Mouse (Mus musculus) heart, postnatal 14 days (tissue): Measurements from ENCODE around the gene Dapk2. TPM values are rescaled to one million over a fixed set of nuclear protein-coding genes. Genes with fewer than 3 reads are reported as not detected.

Experiments
- DNase-seq, 2 experiments: peaks; one replicate each; pipeline ENCODE4 v3.0.0; 2021 to 2022
- intact Hi-C: fragments of 180-260 bp; cut with DNase I; formaldehyde crosslinking; loops from one replicate; pipeline ENCODE4 v1.15.1; 2025
- total RNA-seq, 2 experiments: library from RNA; stranded (reverse); gene quantifications; 2 replicates each; pipeline ENCODE4 v1.2.3; 2021

Dapk2 gene
- total RNA-seq, 2 experiments from 2014 or later = 6.0 to 6.5 TPM

DNA sequence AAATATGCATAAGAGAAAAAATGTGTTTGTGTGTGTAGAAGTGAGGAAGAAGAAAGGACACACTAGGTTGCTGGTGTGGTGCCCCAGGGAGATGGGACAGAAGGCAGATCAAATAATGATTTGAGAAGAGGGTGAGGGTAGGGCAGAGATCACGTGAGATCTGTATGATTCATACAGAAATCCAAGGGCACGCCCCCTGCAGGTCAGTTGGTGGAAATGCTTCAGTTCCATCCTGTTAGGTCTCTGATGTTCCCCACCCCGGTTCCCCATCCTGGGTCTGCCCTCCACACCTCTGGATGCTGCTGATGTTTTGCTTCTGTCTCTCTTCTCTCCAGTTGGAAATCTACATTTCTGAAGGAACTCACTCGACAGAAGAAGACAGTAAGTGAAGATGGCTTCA is 22.1 kb upstream of the Dapk2 start:
- intact Hi-C loops = no loop called here
- no peak for DNase-seq

DNA sequence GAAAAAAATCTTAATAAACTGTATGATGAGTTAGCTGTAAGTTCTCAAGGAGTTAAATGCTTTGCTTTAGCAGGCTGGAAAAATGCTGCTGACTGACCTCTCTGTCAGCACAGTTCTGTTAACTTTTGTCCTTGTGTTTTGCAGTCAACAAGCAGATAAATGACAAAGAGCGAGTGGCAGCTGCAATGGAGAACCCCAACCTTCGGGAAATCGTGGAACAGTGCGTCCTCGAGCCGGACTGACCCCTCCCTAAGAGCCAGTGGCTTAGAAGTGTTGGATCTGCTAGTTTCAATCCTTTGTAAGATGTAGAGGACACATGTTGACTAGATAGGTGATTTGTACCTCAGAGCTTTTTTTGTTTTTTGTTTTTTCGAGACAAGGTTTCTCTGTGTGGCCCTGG is 19.8 kb upstream of the Dapk2 start:
- intact Hi-C loops = no loop called here
- DNase-seq = no peak

DNA sequence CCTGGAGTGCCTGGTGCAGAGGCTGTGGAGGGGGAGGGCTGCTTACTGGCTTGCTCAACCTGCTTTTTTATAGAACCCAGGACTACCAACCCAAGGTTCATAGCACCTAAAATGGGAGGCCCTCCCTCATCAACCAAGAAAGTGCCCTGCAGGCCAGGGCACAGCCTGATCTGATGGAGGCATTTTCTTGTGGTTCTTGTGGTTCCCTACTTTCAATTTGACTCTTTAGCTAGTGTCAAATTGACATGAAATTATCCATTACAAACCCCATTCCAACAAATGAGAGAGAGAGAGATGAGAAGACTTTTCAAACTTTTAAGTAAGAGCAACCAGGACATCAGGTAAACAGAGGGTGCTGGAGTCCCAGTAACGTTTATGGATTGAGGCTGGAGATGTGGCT is 15.8 kb upstream of the Dapk2 start:
- no peak for DNase-seq
- intact Hi-C loops = loop anchor here (10.0 kb wide), 1 partner anchor 643 kb away; no protein-coding TSS in a partner anchor

DNA sequence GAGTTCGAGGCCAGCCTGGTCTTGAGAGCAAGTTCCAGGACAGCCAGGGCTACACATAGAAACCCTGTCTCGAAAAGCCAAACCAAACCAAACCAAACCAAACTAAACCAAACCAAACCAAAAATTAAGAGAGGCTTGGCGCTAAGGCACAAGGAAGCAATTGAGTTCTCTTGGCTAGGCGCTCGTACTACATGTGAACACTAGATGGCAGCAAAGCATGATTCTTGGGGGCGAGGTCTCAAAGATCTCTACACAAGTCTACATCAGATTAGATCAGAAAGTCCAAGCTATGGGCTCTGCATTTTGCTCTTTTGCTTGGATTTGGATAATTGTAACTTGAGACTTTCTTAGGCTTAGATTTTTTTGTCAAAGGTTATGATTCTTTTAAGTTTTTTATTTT is 13.8 kb upstream of the Dapk2 start:
- intact Hi-C loops = loop anchor here (10.0 kb wide), 1 partner anchor 641 kb away; no protein-coding TSS in a partner anchor
- DNase-seq = peak; percentile 63 to 76

DNA sequence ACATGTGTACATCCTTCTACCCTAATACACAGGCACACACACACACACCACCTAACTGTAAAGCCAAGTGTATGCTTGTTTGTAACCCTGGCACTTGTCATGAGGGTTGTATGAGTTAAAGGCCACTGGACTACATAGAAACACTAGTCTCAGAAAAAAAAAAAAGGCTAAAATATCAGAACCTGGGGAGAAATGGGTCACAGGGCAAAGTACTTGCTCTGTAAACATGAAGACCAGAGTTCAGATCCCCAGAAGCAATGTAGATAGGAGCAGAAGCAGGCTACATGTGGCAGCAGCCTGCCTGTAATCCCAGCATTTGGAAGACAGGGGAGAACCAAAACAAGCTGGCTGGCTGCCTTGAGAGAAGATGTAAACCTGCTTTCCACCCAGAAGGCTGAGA is 11.9 kb upstream of the Dapk2 start:
- intact Hi-C loops = loop anchor here (5.0 to 10.0 kb wide), 2 partner anchors 246 to 639 kb away; no protein-coding TSS in a partner anchor
- no peak for DNase-seq

DNA sequence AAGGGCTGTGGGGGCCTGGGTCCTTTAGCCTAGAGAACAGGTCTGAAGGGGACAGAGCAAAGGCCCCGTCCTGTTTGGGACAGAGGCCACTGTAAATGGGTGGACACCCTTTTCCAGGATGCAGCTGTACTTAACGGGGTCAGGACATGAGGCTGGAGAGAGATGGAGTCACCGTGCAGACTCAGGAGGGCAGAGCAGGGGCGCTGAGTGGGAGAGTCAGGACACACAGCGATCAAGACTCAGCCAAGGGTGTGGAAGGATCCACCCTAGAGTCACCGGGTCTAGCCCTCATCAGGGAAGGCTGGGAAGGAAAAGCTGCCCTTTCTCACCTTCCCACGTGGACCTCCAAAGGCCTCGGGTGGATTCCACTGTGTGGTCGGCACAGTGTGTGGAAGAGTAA is 6.0 kb upstream of the Dapk2 start:
- no peak for DNase-seq
- intact Hi-C loops = no loop called here

DNA sequence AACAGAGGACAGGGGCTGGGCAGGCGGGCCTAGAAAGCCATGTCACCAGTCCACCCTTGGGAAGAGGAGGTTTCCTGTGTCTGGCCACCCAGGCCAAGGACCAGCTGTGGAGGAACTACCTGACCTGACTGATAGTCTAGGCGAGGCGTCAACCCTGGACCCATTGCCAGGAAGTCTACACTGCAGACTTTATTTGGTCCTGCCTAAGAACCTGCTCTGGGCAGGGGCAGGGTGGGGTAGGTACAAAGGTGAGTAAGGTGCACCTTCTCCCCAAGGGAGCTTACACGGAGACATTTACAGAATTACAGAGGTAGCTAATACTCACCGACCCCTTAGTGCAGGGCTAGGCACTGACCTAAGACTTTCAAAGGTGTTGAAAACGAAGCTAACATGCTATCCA is 4.4 kb upstream of the Dapk2 start:
- DNase-seq = no peak
- intact Hi-C loops = no loop called here

DNA sequence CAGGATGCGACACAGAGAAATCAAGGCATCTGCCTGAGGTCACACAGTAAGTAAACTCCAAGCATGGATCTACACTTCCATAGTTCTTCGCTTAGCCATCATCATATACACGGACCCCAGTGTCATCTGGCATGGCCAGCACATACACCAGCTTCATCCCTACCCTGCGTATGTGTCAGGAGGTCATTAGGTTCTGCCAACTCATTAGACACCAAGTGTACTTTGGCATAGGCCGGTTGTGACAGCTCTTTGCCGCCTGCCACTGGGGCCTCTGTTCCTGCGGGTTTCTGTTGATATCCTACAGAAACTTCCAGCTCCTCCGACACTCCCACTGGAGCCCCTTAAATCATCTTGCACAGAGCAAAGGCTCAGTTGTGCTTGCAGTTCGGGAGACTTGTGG is 4.0 kb upstream of the Dapk2 start:
- intact Hi-C loops = no loop called here
- DNase-seq = no peak

DNA sequence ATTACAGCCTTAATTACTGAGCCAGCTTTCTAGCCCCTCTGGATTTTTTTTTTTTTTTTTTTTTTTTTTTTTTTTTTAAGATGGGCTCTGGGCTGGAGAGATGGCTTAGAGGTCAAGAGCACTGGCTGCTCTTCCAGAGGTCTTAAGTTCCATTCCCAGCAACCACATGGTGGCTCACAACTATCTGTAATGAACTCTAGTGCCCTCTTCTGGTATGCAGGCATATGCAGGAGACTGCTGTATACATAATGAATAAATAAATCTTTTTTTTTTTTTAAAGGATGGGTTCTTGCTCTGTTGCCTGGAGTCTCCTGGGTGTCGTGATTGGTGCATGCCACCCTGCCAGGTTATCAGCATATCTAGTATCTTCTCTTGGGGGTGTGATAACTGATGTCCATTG is 2.5 kb upstream of the Dapk2 start:
- intact Hi-C loops = loop anchor here (5.0 kb wide), 2 partner anchors 47 to 87 kb away; no protein-coding TSS in a partner anchor
- no peak for DNase-seq

DNA sequence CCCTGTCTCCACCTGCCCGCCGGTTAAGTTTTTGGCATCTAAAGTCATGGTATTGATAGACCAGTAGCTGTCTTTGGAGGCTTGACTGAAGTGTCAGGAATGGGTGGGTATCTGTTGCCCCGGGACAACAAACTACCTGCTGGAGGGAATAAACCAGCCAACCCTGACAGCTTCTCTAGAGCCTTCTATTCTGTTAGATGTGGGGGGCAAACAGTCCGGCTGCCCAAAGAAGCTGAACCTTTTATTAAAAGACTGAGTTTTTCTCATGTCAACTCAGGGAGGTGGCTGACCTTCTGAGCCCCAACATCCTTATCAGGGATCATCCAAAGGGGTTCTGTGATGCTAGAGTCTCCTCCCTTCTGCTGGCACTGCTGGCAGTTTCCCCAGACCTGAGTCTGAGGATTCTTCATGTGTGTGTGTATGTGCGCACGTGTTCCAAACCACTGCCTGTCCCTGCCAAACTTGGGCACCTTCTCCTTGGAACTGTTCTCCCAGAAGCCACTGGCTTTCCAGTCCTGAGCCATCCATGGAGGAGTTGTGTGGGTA is 935 bp downstream of the Dapk2 start:
- intact Hi-C loops = loop anchor here (1.0 to 5.0 kb wide), 4 partner anchors 43 to 193 kb away; no protein-coding TSS in a partner anchor

DNA sequence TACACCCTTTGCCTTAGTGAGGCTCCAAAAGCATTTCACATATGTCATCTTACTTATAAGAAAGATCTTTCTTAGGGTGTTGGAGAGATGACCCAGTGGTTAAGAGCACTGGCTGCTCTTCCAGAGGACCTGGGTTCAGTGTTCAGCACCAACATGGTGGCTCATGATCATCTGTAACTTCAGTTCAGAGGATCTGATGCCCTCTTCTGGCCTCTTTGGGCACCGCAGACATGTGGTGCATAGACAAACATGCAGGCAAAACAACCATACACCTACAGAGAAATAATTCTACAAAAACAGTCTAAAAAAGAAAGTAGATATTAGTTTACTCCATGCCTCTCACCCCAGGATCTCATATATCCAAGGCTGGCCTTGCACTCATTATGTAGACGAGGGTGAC is 2.1 kb downstream of the Dapk2 start:
- intact Hi-C loops = no loop called here

More for the DNA sequence above, 935 bp downstream of the Dapk2 start:
- no peak for DNase-seq

DNA sequence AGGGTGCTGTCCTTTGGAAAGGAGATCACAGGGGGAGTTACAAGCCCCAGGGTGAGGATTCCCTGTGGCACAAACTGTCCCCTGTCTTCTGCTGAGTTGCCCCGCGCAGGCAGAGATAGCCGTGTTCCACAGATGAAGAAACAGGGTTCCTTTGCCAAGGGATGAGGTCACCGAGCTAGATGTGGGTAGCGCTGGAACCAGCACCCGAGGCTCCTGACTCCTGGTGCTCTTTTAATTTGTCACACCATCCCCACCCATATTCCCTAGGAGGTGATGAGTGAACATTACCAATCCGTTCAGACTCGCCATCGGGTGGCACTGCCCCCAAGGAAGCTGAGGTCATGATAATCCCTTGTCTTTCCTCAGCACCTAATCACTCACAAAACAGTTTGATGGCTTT is 5.0 kb downstream of the Dapk2 start:
- DNase-seq = no peak
- intact Hi-C loops = no loop called here

More for the DNA sequence above, 2.1 kb downstream of the Dapk2 start:
- no peak for DNase-seq

DNA sequence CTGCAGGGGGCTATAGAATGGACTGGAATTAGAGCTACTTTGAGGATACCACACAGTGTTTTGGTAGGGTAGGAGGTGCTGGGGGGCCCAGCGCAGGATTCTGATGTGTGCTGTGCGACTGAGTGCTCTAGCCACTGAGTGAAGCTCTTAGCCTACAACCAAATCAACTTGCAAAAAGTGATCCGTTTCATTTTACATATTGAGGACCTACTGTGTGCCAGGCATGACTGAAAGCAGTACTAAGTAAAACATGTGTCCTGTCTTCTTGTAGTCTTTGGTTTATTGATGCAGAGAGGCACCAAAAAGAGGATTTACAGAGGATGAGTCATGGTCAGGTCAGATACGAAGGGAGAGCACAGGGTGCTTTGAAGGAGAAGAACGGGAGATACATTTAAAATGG is 9.2 kb downstream of the Dapk2 start:
- intact Hi-C loops = no loop called here
- DNase-seq = no peak

DNA sequence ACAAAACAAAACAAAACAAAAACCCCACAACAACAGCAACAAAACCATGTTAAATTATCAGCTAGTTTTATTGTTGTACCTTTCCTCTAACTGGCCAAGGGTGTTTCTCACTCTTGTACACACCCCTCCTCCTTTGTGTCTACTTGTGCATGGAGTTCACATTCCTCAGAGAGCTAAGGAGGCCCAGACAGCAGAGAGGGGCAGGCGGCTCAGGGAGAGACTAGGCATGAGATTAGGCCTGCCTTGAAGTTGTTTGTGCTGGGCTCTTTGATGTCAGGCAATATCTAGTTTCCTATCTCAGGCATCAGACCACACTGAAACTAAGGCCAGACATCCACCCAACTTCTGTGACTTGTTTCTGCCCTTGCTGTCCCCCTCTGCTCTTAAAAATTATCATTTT is 10.2 kb downstream of the Dapk2 start:
- no peak for DNase-seq
- intact Hi-C loops = no loop called here

DNA sequence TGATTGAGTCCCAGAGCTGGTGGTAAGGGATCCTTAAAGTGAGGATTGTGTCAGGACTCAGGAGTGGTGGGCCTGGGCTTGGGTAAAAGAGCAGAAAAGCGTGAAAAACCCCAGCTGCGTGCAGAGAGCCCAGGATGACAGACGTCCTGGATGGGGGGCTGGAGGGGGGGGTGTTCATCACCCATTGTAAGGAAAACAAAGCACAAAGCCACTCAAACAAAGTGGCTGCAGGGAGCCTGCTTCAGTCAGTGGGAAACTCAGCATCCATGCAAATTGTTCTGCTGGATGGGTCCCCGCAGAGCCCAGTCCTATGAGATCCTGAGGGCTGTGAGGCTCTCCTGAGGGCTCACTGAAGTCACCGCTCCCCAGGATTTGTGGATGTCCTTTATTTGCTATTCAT is 12.5 kb downstream of the Dapk2 start:
- no peak for DNase-seq
- intact Hi-C loops = no loop called here

DNA sequence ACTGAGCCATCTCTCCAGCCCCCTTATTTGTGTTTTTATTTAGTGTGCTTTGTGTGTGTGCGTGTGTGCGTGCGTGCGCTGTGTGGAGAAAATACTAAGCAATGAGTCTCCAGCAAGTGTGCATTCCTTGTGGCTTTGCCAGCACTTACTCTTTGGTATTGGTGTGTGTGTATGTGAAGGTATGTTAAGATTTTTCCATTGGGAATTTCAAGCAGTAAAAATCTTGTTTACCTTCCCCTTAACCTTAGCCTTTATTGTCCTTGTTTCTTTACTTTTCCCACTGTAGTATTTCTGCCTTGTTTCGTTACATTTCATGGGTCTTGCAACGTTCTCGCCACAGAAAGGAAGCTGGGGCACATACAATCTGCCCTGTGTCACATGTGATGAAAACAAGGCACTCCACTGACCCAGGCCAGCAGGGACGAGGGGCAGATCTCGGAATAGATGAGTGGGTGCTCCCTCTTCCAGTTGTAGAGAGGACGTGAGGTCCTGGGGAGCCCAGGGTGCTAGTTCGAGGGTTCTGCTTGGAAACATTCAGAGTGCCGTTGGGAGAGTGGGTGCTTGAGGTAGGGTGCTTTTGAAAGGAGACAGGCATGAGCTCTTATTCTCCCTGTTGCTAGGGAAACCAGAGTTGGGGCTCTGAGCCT is 13.4 kb downstream of the Dapk2 start:
- intact Hi-C loops = no loop called here
- DNase-seq = no peak

DNA sequence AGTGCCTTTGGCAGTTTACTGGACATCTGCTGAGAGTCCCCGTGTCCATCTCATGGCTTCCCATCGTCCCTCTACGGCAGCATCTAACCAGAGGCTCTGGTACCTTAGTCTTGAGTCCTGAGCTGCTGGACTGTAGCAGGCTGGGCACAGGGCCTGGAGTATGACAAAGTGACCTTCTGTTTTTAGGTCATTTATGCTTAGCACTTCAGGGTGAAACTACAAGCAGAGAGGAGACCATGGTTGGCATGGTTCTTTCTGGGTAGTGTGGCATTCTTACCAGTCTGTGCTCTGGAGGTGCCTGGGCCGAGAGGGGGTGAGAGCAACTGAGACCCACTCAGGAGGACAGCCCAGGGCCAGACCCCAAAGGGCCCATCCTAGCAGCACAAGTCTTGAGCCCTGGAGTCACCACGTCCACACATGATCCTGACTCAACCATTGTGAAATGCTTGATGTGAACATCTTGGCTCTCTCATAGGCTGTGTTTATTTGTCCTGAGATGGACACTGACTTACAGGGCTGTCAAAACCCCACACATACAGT is 15.4 kb downstream of the Dapk2 start:
- DNase-seq = no peak

DNA sequence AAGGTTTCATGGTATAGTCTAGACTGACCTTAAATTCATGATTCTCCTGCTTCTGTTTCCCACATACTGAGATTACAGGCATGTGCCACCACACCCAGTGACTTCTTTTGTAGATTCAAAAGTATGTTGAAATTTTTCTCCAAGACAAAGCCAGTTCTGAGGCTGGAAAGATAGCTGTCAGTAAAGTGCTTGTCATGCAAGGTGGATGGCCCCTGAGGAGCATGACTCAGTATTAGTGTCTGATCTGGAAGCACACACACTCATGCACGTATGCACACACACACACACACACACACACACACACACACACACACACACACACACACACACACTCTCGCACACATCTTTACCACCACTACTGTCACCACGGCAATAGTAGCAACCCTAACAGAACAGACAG is 17.0 kb downstream of the Dapk2 start:
- DNase-seq = no peak
- intact Hi-C loops = no loop called here

More for the DNA sequence above, 15.4 kb downstream of the Dapk2 start:
- intact Hi-C loops = no loop called here

DNA sequence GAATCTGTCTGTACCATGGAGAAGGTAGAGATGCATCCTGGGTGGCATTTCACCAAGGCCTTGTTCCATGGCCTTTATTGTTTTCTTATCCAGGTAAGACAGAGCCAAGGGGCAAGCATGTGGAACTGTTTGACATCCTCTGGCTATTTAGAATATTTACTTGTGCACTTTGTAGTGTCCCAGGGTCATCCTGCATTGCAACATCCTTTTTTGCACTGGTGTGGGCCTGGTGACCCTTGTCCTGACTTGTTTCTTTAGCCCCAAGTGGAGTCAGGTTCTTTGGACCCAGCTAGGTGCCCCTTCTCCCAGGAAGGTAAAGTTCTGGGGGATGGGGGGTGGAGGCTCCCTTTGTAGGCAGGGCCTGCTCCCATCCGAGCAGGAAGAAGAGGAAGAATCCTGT is 20.0 kb downstream of the Dapk2 start:
- intact Hi-C loops = no loop called here
- DNase-seq = no peak

DNA sequence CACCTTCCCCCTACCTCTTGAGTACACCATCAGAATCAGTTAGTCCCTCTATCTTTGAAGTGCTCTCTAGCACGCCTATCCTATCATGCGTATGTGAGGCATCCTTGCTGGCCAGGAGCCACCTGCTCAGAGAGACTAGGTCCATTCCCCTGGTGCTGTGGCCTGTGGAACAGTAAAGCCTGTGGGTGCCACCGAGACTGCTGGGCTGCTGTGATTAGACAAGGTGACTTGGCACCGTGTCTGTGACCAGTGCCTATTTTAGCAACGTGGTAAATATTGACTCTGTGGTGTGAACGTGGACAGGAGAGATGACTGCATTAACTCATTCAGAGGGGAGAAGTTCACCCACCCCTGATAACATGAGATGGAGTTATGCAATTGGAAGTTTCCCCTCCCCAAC is 21.8 kb downstream of the Dapk2 start:
- intact Hi-C loops = no loop called here
- peak; percentile 25 to 30 for DNase-seq

DNA sequence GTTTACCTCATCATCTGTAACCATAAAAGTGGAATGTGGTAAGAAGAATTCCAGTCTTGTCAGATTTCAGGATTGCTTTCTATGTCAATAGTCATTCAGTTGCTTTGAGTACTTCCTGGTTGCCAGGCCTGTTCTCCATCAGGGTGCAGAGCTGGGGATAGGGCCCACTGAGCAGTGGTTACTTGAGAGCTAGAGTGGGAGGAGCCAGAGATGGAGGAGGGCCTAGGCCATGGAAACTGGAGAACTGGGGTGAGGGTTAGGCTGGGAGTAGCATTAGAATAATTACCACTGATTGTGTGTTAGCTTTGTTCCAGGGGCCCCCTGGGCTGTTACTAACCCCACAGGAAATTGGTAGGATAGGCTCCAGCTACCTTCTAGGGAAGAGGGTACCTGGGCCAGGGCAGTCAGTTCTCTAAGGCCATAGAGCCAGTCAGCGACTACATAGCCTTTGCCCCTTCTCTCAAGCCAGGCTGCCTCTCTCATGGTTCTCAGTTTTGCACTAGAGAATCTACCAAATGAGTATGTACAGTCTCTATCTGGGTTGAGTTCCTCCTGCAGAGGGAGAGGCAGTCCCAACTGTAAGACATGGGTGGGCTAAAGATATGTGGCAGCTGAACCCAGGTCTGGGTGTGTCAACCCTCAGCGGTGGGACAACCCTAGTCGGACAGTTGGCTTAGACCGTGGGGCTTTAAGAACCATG is 23.3 kb downstream of the Dapk2 start:
- DNase-seq = no peak

More for the DNA sequence above, 23.3 kb downstream of the Dapk2 start:
- intact Hi-C loops = no loop called here
